8 mouse cellular contexts compared by ENCODE assay signal in genomic region chr4:94738838-94739731, GRCm38 (mm10). TPM values are rescaled to one million over a fixed set of nuclear protein-coding genes. Genes with fewer than 3 reads are reported as not detected.
DNase-seq lines count a peak whose midpoint lies in the region; ATAC-seq and TF ChIP-seq lines count a peak whose summit lies in the region.

Gene Tek, plus strand, starts transcription at chr4:94739289.

- no peaks in the 10 kb centered on the region for H3K27me3 ChIP-seq in megakaryocyte, embryonic 14.5 days (replicated peaks)
- H3K27me3 ChIP-seq in heart, embryonic 16.5 days (ENCODE audit: control insufficient read depth, insufficient read depth, low read length): no peaks in the 10 kb centered on the region
- no peaks in the 10 kb centered on the region for H3K27me3 ChIP-seq in limb, embryonic 12.5 days

- TF ChIP-seq CTCF in cortical plate, adult 2 months (IDR thresholded peaks at IDR 0.05; ENCODE audit: extremely low read depth, insufficient read depth, low read length): no peak

- TF ChIP-seq POLR2A in cortical plate, adult 2 months (IDR thresholded peaks at IDR 0.05; ENCODE audit: extremely low read depth, insufficient read depth, low read length): no peak

- H3K9me3 ChIP-seq in megakaryocyte, embryonic 14.5 days: no peaks in the 10 kb centered on the region
- H3K9me3 ChIP-seq in heart, embryonic 16.5 days (replicated peaks; ENCODE audit: control insufficient read depth, low read length): no peaks in the 10 kb centered on the region
- no peaks in the 10 kb centered on the region for H3K9me3 ChIP-seq in limb, embryonic 12.5 days

- 28% methylated on average over 16 of the region's 16 CpGs for WGBS in heart, embryonic 16.5 days
- 63% methylated on average over 16 of the region's 16 CpGs for WGBS in limb, embryonic 12.5 days

- no peak for ATAC-seq in megakaryocyte, adult 5-6 weeks (ENCODE audit: poor library complexity, severe bottlenecking)
- peak; percentile 65 for ATAC-seq in heart, embryonic 16.5 days (replicated peaks; ENCODE audit: extremely low read depth, insufficient read depth, low FRiP score)
- no peak for ATAC-seq in limb, embryonic 12.5 days (ENCODE audit: insufficient number of reproducible peaks, insufficient read depth, low FRiP score, low TSS enrichment, low read depth)
- ATAC-seq in activated CD4-positive, CD25-positive, alpha-beta regulatory T cell, adult 4 months: no peak

- peak; percentile 3 for DNase-seq in retina, postnatal 7 days (ENCODE audit: low read depth, low spot score)
- no peak for DNase-seq in urinary bladder, adult 18-20 months (ENCODE audit: low spot score in 2 of 2)

- no peaks in the 10 kb centered on the region for H3K36me3 ChIP-seq in megakaryocyte, embryonic 14.5 days (replicated peaks; ENCODE audit: low read length)
- no peaks in the 10 kb centered on the region for H3K36me3 ChIP-seq in heart, embryonic 16.5 days (ENCODE audit: control insufficient read depth, insufficient read depth)
- H3K36me3 ChIP-seq in limb, embryonic 12.5 days: no peaks in the 10 kb centered on the region

- peak within 1 kb of the TSS; percentile 53 for H3K4me2 ChIP-seq in heart, embryonic 16.5 days (ENCODE audit: low read depth, low read length)
- no peak within 1 kb of the TSS for H3K4me2 ChIP-seq in limb, embryonic 12.5 days

- H3K4me3 ChIP-seq in megakaryocyte, embryonic 14.5 days (replicated peaks): peak within 1 kb of the TSS; percentile 57
- peak within 1 kb of the TSS; percentile 15; the same call in 1 of the 2 replicates for H3K4me3 ChIP-seq in cortical plate, adult 2 months (ENCODE audit: insufficient read depth, low read length)
- peak within 1 kb of the TSS; percentile 54 for H3K4me3 ChIP-seq in heart, embryonic 16.5 days (ENCODE audit: low read length)
- no peak within 1 kb of the TSS for H3K4me3 ChIP-seq in limb, embryonic 12.5 days (replicated peaks)

- peak within 1 kb of the TSS; percentile 53; the same call in 1 of the 2 replicates for H3K27ac ChIP-seq in cortical plate, adult 2 months (ENCODE audit: insufficient read depth, low read length)
- H3K27ac ChIP-seq in heart, embryonic 16.5 days (ENCODE audit: low read length): peak within 1 kb of the TSS; percentile 87
- H3K27ac ChIP-seq in limb, embryonic 12.5 days: 0 out of 2 replicates have a peak within 1 kb of the TSS, but pooled peaks have one; percentile 42

- H3K9ac ChIP-seq in heart, embryonic 16.5 days (ENCODE audit: low read length): peak within 1 kb of the TSS; percentile 59
- H3K9ac ChIP-seq in limb, embryonic 12.5 days (replicated peaks): no peak within 1 kb of the TSS

- H3K4me1 ChIP-seq in megakaryocyte, embryonic 14.5 days: peaks cover 16% of the 10 kb centered on the region
- H3K4me1 ChIP-seq in cortical plate, adult 2 months (ENCODE audit: control insufficient read depth, insufficient read depth, low read length): no peaks in the 10 kb centered on the region
- peaks cover 11% of the 10 kb centered on the region for H3K4me1 ChIP-seq in heart, embryonic 16.5 days (ENCODE audit: control insufficient read depth, insufficient read depth, low read length)
- peaks cover 21% of the 10 kb centered on the region; the same call in 1 of the 2 replicates for H3K4me1 ChIP-seq in limb, embryonic 12.5 days (replicated peaks)

RNA-seq across cellular contexts. Expression of gene Tek, which starts in this region (rescaled TPM):
- polyA plus RNA-seq in megakaryocyte, embryonic 14.5 days (2012; ENCODE audit: insufficient read depth, low replicate concordance): 0.12 TPM in 1 of 2 replicates, not detected in the other
- total RNA-seq in megakaryocyte, adult 5-6 weeks (2015): not detected in 2 replicates
- total RNA-seq in megakaryocyte, adult 5-6 weeks (2017): not detected in 2 replicates
- polyA plus RNA-seq in cortical plate, adult 2 months (2012; rRNA removed): 10.4 and 11.4 TPM in 2 replicates
- 39.3 and 40.2 TPM in 2 replicates for polyA plus RNA-seq in heart, embryonic 16.5 days (2015; fragmentation: Nextera tagmentation; extraction: Ambion mirVana)
- 7.9 and 9.2 TPM in 2 replicates for polyA plus RNA-seq in limb, embryonic 12.5 days (2016; fragmentation: Nextera tagmentation; extraction: Ambion mirVana)
- not detected for polyA plus RNA-seq in activated CD4-positive, CD25-positive, alpha-beta regulatory T cell, adult 4 months (2017; shearing (Covaris generic))
